Mouse (Mus musculus): Measurements from ENCODE around the gene Styx. TPM values are rescaled to one million over a fixed set of nuclear protein-coding genes. Genes with fewer than 3 reads are reported as not detected.

The Styx gene
- polyA plus RNA-seq, 1 experiment from 2014 or later, result 50.6 TPM

- WGBS, result 93% methylated on average over 8 of the region's 8 CpGs
- ATAC-seq (ENCODE audit: low FRiP score, low TSS enrichment) (no peak), DNase-seq (ENCODE audit: low spot score) (no peak)
- no peak overlapping the region for H3K27ac ChIP-seq (replicated peaks)
- TF ChIP-seq EP300 (optimal IDR thresholded peaks at IDR 0.05), result no peak
- TF ChIP-seq CTCF (IDR thresholded peaks at IDR 0.05; ENCODE audit: low read depth), result peak; percentile 57
- H3K27me3 ChIP-seq (ENCODE audit: control insufficient read depth, insufficient read depth, low read length), result no peaks in the 10 kb centered on the region
- H3K4me3 ChIP-seq (ENCODE audit: low read depth, low read length), result no peak overlapping the region
- H3K9ac ChIP-seq (ENCODE audit: low read length), result no peak overlapping the region
- H3K4me2 ChIP-seq (replicated peaks; ENCODE audit: low read depth), result no peak overlapping the region
- no peaks in the 10 kb centered on the region for H3K4me1 ChIP-seq (replicated peaks; ENCODE audit: control insufficient read depth, insufficient read depth)
- H3K36me3 ChIP-seq (ENCODE audit: control insufficient read depth, insufficient read depth, low read length), result peaks cover 8% of the 10 kb centered on the region
- H3K9me3 ChIP-seq (ENCODE audit: control insufficient read depth, low read length), result no peaks in the 10 kb centered on the region
These were observed 118.6 kb downstream of the Styx start for GRCm38 (mm10) chr14:45469446-45469845.

Small RNA genes lying within 50 kb of the gene (microRNA-seq; reads per million reads assigned to microRNA genes)
- not detected for gene Gm25353

Other genes with a start within 250 kb of the Styx start
- 0.48 and 1.1 TPM in 2 replicates for gene Gpr137c, start 131.4 kb upstream of the Styx start, polyA plus RNA-seq (2015; fragmentation: Nextera tagmentation; extraction: Ambion mirVana)
- 3.7 and 4.8 TPM in 2 replicates for gene Txndc16, start 130.8 kb upstream of the Styx start, polyA plus RNA-seq (2015; fragmentation: Nextera tagmentation; extraction: Ambion mirVana)
- gene Ero1l, start 32.3 kb upstream of the Styx start, polyA plus RNA-seq (2015; fragmentation: Nextera tagmentation; extraction: Ambion mirVana), result 46.5 and 55.6 TPM in 2 replicates
- gene Psmc6, start 21.3 kb upstream of the Styx start, polyA plus RNA-seq (2015; fragmentation: Nextera tagmentation; extraction: Ambion mirVana), result 94.4 and 94.9 TPM in 2 replicates
- gene Gnpnat1, start 53.8 kb downstream of the Styx start, polyA plus RNA-seq (2015; fragmentation: Nextera tagmentation; extraction: Ambion mirVana), result 44.3 and 45.3 TPM in 2 replicates
- 176 and 189 TPM in 2 replicates for gene Fermt2, start 179.0 kb downstream of the Styx start, polyA plus RNA-seq (2015; fragmentation: Nextera tagmentation; extraction: Ambion mirVana)